Mouse (Mus musculus): ENCODE data around the gene Clcn1.

DNA sequence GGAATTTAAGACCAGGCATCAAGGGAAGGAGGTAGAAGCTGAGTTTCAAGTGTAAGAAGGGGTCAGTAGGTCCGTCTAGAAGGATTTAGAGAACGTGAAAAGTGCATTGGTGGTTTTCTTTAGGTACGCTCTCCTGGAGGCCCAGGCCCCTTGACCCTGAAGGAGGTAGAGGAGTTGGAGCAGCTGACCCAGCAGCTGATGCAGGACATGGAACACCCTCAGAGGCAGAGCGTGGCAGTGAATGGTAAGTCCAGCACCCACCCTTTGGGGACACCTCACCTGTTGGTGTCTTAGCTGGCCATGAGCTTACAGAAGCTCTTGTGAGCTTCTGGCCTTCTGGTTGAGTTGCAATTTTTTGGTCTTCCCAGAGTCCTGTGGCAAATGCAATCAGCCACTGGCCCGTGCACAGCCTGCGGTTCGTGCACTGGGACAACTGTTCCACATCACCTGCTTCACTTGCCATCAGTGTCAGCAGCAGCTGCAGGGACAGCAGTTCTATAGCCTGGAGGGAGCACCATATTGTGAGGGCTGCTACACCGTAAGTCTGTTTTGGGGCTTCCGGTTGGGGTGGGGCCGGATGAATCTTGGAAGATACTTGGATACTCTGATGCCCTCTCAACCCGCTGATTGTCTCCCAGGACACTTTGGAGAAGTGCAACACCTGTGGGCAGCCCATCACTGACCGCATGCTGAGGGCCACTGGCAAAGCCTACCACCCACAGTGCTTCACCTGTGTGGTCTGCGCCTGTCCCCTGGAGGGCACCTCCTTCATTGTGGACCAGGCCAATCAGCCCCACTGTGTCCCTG is 69.5 kb downstream of the Clcn1 start:
- TF ChIP-seq CTCF (IDR thresholded peaks at IDR 0.05), result no peak
- TF ChIP-seq EP300 (IDR thresholded peaks at IDR 0.05), result no peak
